Comparison of ENCODE assay signal across 11 mouse cellular contexts in the genomic region with DNA sequence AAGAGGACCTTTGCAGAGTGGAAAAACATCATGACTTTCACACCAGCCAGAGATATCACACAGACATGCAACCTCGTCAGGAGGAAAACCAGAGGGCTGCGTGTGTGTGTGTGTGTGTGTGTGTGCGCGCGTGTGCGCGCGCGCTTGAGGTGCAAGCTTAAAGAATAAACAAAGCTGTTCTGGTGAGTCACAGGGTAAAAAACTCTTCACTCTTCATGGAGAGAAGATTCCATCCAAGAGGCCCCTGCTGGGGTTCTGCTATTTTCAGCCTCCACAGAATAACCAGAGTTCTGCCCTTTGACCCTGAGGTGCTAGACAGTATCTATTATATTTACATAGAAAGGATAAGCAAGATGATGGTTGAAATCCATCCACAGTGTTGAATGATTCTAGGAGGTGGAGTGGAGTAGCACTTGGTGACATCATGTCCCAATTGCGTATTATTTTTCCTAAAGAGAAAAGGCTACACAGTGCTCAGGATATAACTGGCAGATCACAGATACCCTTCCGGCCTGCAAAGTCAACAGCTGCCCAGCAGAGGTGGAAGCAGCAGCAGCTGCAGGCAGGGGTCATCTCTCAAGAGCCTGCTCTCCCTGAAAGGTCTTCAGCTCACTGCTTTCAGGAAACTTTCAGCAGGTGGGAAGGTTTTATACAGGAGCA. TPM values are rescaled to one million over a fixed set of nuclear protein-coding genes. Genes with fewer than 3 reads are reported as not detected.
A peak's percentile ranks its signal among the peaks of the same experiment; 100 is the strongest.
DNase-seq lines count a peak whose midpoint lies in the region; ATAC-seq and TF ChIP-seq lines count a peak whose summit lies in the region.
"Had no signal": no experiment of that assay in that cellular context is flagged by ENCODE, and none has a peak within 500 bp of the region (broad histone marks: within the 10 kb centered on the region; RNA-seq: fewer than 3 reads in every experiment).

No protein-coding gene starts in this region.

- WGBS in embryonic facial prominence, embryonic 12.5 days, result 78% methylated on average over 11 of the region's 11 CpGs
- WGBS in embryonic facial prominence, embryonic 10.5 days, result 80% methylated on average over 11 of the region's 11 CpGs
- 35% methylated on average over 11 of the region's 11 CpGs for WGBS in lung, embryonic 15.5 days
- 18% methylated on average over 11 of the region's 11 CpGs for WGBS in intestine, embryonic 15.5 days
- 57% methylated on average over 11 of the region's 11 CpGs for WGBS in small intestine, adult 2 months

- H3K36me3 ChIP-seq in embryonic facial prominence, embryonic 12.5 days, result 0 out of 2 replicates have a peak, but pooled peaks cover 6% of the 10 kb centered on the region
- H3K36me3 ChIP-seq in embryonic facial prominence, embryonic 10.5 days (replicated peaks), result no peaks in the 10 kb centered on the region
- H3K36me3 ChIP-seq in lung, embryonic 15.5 days, result no peaks in the 10 kb centered on the region
- no peaks in the 10 kb centered on the region for H3K36me3 ChIP-seq in intestine, embryonic 15.5 days
- H3K36me3 ChIP-seq in small intestine, adult 2 months (ENCODE audit: control insufficient read depth, insufficient read depth, low read length), result 0 out of 2 replicates have a peak, but pooled peaks cover 1% of the 10 kb centered on the region
- H3K36me3 ChIP-seq: hindbrain, embryonic 15.5 days had no signal

- TF ChIP-seq CTCF in small intestine, adult 2 months (IDR thresholded peaks at IDR 0.05; ENCODE audit: extremely low read depth, insufficient read length, insufficient replicate concordance, low read depth, low read length), result no peak

- 0 out of 2 replicates have a peak, but pooled peaks have one; percentile 52 for ATAC-seq in embryonic facial prominence, embryonic 12.5 days (ENCODE audit: insufficient number of reproducible peaks, insufficient read depth, low FRiP score, low TSS enrichment)
- ATAC-seq in lung, embryonic 15.5 days (ENCODE audit: borderline replicate concordance, extremely low read depth, low FRiP score, low TSS enrichment), result peak; percentile 78
- ATAC-seq in intestine, embryonic 15.5 days, result peak; percentile 63
- ATAC-seq: forebrain, embryonic 16.5 days had no signal

- DNase-seq in embryonic facial prominence, embryonic 10.5 days (ENCODE audit: low spot score), result no peak
- DNase-seq in lung, adult 18-20 months, result no peak
- no peak for DNase-seq in testis, postnatal 10 days (ENCODE audit: low spot score)
- DNase-seq in urinary bladder, postnatal 10 days (ENCODE audit: low spot score), result no peak
- DNase-seq: cerebellum, adult 8-10 months had no signal

- no peaks in the 10 kb centered on the region for H3K9me3 ChIP-seq in embryonic facial prominence, embryonic 12.5 days
- no peaks in the 10 kb centered on the region for H3K9me3 ChIP-seq in embryonic facial prominence, embryonic 10.5 days
- no peaks in the 10 kb centered on the region for H3K9me3 ChIP-seq in lung, embryonic 15.5 days
- H3K9me3 ChIP-seq in intestine, embryonic 15.5 days, result no peaks in the 10 kb centered on the region
- H3K9me3 ChIP-seq: hindbrain, embryonic 15.5 days had no signal

- peaks cover 35% of the 10 kb centered on the region for H3K4me1 ChIP-seq in embryonic facial prominence, embryonic 12.5 days
- H3K4me1 ChIP-seq in embryonic facial prominence, embryonic 10.5 days, result peaks cover 48% of the 10 kb centered on the region
- H3K4me1 ChIP-seq in lung, embryonic 15.5 days, result peaks cover 67% of the 10 kb centered on the region
- H3K4me1 ChIP-seq in intestine, embryonic 15.5 days (replicated peaks), result peaks cover 47% of the 10 kb centered on the region
- H3K4me1 ChIP-seq in small intestine, adult 2 months (ENCODE audit: control insufficient read depth, insufficient read depth, insufficient read length, low read length), result peaks cover 32% of the 10 kb centered on the region
- H3K4me1 ChIP-seq: hindbrain, embryonic 15.5 days had no signal

- no peak overlapping the region for H3K4me3 ChIP-seq in embryonic facial prominence, embryonic 12.5 days
- no peak overlapping the region for H3K4me3 ChIP-seq in embryonic facial prominence, embryonic 10.5 days
- H3K4me3 ChIP-seq in lung, embryonic 15.5 days, result no peak overlapping the region
- H3K4me3 ChIP-seq in intestine, embryonic 15.5 days (replicated peaks), result no peak overlapping the region
- H3K4me3 ChIP-seq in small intestine, adult 2 months (ENCODE audit: low read depth, low read length), result no peak overlapping the region
- H3K4me3 ChIP-seq: hindbrain, embryonic 15.5 days had no signal

- no peak for TF ChIP-seq POLR2A in small intestine, adult 2 months (IDR thresholded peaks at IDR 0.05; ENCODE audit: low read depth, low read length)

- H3K9ac ChIP-seq in embryonic facial prominence, embryonic 12.5 days, result no peak overlapping the region
- no peak overlapping the region for H3K9ac ChIP-seq in lung, embryonic 15.5 days
- no peak overlapping the region for H3K9ac ChIP-seq in intestine, embryonic 15.5 days
- H3K9ac ChIP-seq: hindbrain, embryonic 15.5 days had no signal

- no peaks in the 10 kb centered on the region for H3K27me3 ChIP-seq in embryonic facial prominence, embryonic 12.5 days
- no peaks in the 10 kb centered on the region for H3K27me3 ChIP-seq in embryonic facial prominence, embryonic 10.5 days (replicated peaks; ENCODE audit: low read depth, poor library complexity, severe bottlenecking)
- H3K27me3 ChIP-seq in lung, embryonic 15.5 days, result no peaks in the 10 kb centered on the region
- no peaks in the 10 kb centered on the region for H3K27me3 ChIP-seq in intestine, embryonic 15.5 days (replicated peaks)
- H3K27me3 ChIP-seq in small intestine, adult 2 months (ENCODE audit: control insufficient read depth, insufficient read depth, low read length), result no peaks in the 10 kb centered on the region
- H3K27me3 ChIP-seq: hindbrain, embryonic 15.5 days had no signal

- no peak overlapping the region for H3K27ac ChIP-seq in embryonic facial prominence, embryonic 12.5 days
- H3K27ac ChIP-seq in embryonic facial prominence, embryonic 10.5 days (replicated peaks), result no peak overlapping the region
- H3K27ac ChIP-seq in lung, embryonic 15.5 days, result peak overlapping the region; percentile 63
- H3K27ac ChIP-seq in intestine, embryonic 15.5 days, result peak overlapping the region; percentile 41
- peak overlapping the region; percentile 58 for H3K27ac ChIP-seq in small intestine, adult 2 months (ENCODE audit: insufficient read depth, low read depth, low read length)
- H3K27ac ChIP-seq: hindbrain, embryonic 15.5 days had no signal

- no peak overlapping the region for H3K4me2 ChIP-seq in embryonic facial prominence, embryonic 12.5 days (replicated peaks)
- no peak overlapping the region for H3K4me2 ChIP-seq in lung, embryonic 15.5 days
- peak overlapping the region; percentile 22; the same call in 1 of the 2 replicates for H3K4me2 ChIP-seq in intestine, embryonic 15.5 days (replicated peaks)
- H3K4me2 ChIP-seq: hindbrain, embryonic 15.5 days had no signal

RNA-seq across cellular contexts. Expression of a gene that starts 41.0 kb away (rescaled TPM):
- 24.9 and 25.6 TPM in 2 replicates for polyA plus RNA-seq in embryonic facial prominence, embryonic 12.5 days (2016; fragmentation: Nextera tagmentation; extraction: Ambion mirVana)
- 12.4 and 12.5 TPM in 2 replicates for polyA plus RNA-seq in embryonic facial prominence, embryonic 10.5 days (2016; fragmentation: Nextera tagmentation; extraction: Ambion mirVana)
- polyA plus RNA-seq in lung, embryonic 15.5 days (2015; fragmentation: Nextera tagmentation; extraction: Ambion mirVana), result 27.8 and 28.0 TPM in 2 replicates
- 15.6 and 15.8 TPM in 2 replicates for polyA plus RNA-seq in intestine, embryonic 15.5 days (2015; fragmentation: Nextera tagmentation; extraction: Ambion mirVana)
- 8.8 and 30.5 TPM in 2 replicates for polyA plus RNA-seq in small intestine, adult 2 months (2012; rRNA removed)

Comparison
In these comparisons a context has a peak if more than half of its experiments do, and no peak if none do; other contexts are left out.
1. H3K27ac ChIP-seq: peak in lung, embryonic 15.5 days (single experiment), intestine, embryonic 15.5 days (single experiment) and small intestine, adult 2 months (single experiment); none in embryonic facial prominence, embryonic 12.5 days (single experiment) and embryonic facial prominence, embryonic 10.5 days (single experiment).
2. Peak in every context shown above with its lines, with median percentiles within 50 percentile points of each other: ATAC-seq.